Mouse (Mus musculus) embryonic facial prominence, embryonic 15.5 days (tissue): ENCODE results near the gene Efcab10. TPM values are rescaled to one million over a fixed set of nuclear protein-coding genes. Genes with fewer than 3 reads are reported as not detected.
A peak's percentile ranks its signal among the peaks of the same experiment; 100 is the strongest.

Experiments
- ATAC-seq: fragments of 200-750 bp; cut with Nextera tagmentation; 2 replicates; pipeline ENCODE4 v1.8.0; 2017; ENCODE audit warnings: low read depth, moderate TSS enrichment; ENCODE audit not compliant: insufficient number of reproducible peaks, low FRiP score, low TSS enrichment
- H3K27ac ChIP-seq: fragments of 300-500 bp; sonication (generic); replicated peaks from 2 replicates; pipeline ENCODE4 v1.5.1; 2015; ENCODE audit warnings: mild to moderate bottlenecking, inconsistent platforms
- H3K27me3 ChIP-seq: fragments of 300-500 bp; sonication (generic); 2 replicates; pipeline ENCODE4 v1.6.1; 2015; ENCODE audit warnings: inconsistent platforms
- H3K36me3 ChIP-seq: fragments of 300-500 bp; sonication (generic); 2 replicates; pipeline ENCODE4 v1.6.1; 2015; ENCODE audit warnings: mild to moderate bottlenecking, inconsistent platforms
- H3K4me1 ChIP-seq: fragments of 300-500 bp; sonication (generic); 2 replicates; pipeline ENCODE4 v1.6.1; 2015; ENCODE audit warnings: inconsistent platforms
- H3K4me2 ChIP-seq: fragments of 300-500 bp; sonication (generic); replicated peaks from 2 replicates; pipeline ENCODE4 v1.6.1; 2015; ENCODE audit warnings: mild to moderate bottlenecking, inconsistent platforms
- H3K4me3 ChIP-seq: fragments of 300-500 bp; sonication (generic); replicated peaks from 2 replicates; pipeline ENCODE4 v1.5.1; 2015; ENCODE audit warnings: mild to moderate bottlenecking, inconsistent platforms
- H3K9ac ChIP-seq: fragments of 300-500 bp; sonication (generic); 2 replicates; pipeline ENCODE4 v1.6.1; 2015; ENCODE audit warnings: inconsistent platforms
- H3K9me3 ChIP-seq: fragments of 300-500 bp; sonication (generic); replicated peaks from 2 replicates; pipeline ENCODE4 v1.6.1; 2016; ENCODE audit warnings: inconsistent platforms
- WGBS: fragments of 180-500 bp; shearing (Covaris S2); methylation state at CpG from one replicate; pipeline ENCODE4 v1.1.7; 2015; 5-methylcytosine and 5-hydroxymethylcytosine counted together
- polyA plus RNA-seq: library from polyadenylated mRNA; unstranded; fragments of >200 nt; fragmentation: Nextera tagmentation; extraction: Ambion mirVana; gene quantifications from 2 replicates; pipeline ENCODE4 v1.2.1, GENCODE M21; 2015

Gene Efcab10
- polyA plus RNA-seq, 1 experiment from 2014 or later = 12.2 TPM

- peak; percentile 92 for ATAC-seq
- Histone ChIP-seq H3K9ac (peak within 1 kb of the TSS; percentile 87), H3K27me3 (no peaks in the 10 kb centered on the region; the same call in 1 of the 2 replicates), H3K9me3 (no peaks in the 10 kb centered on the region), H3K4me3 (peak within 1 kb of the TSS; percentile 99), H3K4me2 (peak within 1 kb of the TSS; percentile 56), H3K36me3 (no peaks in the 10 kb centered on the region), H3K27ac (peak within 1 kb of the TSS; percentile 71), H3K4me1 (peaks cover 6% of the 10 kb centered on the region; the same call in 1 of the 2 replicates)
- under 1% methylated on average over 66 of the region's 66 CpGs for WGBS
These were observed 34.9 kb downstream of the Efcab10 start, which contains the start of gene Twistnb for GRCm38 (mm10) chr12:33429387-33430160. Twistnb (plus strand) TSS chr12:33429635.

DNA sequence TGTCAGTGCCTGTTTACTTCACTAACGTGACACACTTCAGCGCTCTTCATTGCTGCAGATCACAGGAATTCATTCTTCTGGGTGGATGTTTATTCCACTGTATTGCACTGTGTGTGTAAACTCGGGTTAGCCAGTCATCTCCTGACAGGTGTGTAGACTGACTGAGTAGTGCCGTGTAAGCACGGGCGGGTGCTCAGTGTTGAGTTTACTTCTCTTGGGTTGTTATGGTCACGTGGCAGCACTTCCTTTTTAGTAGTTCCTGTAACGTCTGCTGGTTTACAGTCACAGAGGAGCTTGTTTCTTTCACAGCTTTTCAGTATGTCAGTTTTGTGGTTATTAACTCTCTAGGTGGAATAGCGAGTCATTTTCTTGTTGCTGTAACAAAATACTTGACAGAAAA lies 39.2 kb downstream of the Efcab10 start:
- no peak overlapping the region for H3K4me3 ChIP-seq
- 82% methylated on average over 9 of the region's 9 CpGs for WGBS
- ATAC-seq = no peak
- H3K36me3 ChIP-seq = peaks cover 8% of the 10 kb centered on the region; the same call in 1 of the 2 replicates
- H3K9ac ChIP-seq = no peak overlapping the region
- peaks cover 6% of the 10 kb centered on the region; the same call in 1 of the 2 replicates for H3K4me1 ChIP-seq
- H3K4me2 ChIP-seq = no peak overlapping the region
- H3K27me3 ChIP-seq = no peaks in the 10 kb centered on the region
- no peaks in the 10 kb centered on the region for H3K9me3 ChIP-seq
- no peak overlapping the region for H3K27ac ChIP-seq

GRCm38 (mm10) chr12:33434758-33435157 lies 40.1 kb downstream of the Efcab10 start:
- Histone ChIP-seq H3K27ac (no peak overlapping the region), H3K4me1 (peaks cover 6% of the 10 kb centered on the region; the same call in 1 of the 2 replicates), H3K9me3 (no peaks in the 10 kb centered on the region), H3K9ac (no peak overlapping the region), H3K4me2 (no peak overlapping the region), H3K4me3 (no peak overlapping the region), H3K27me3 (no peaks in the 10 kb centered on the region), H3K36me3 (peaks cover 11% of the 10 kb centered on the region; the same call in 1 of the 2 replicates)
- ATAC-seq = no peak
- WGBS = 94% methylated on average over 4 of the region's 4 CpGs

Other genes starting within 250 kb of the Efcab10 start
- gene Atxn7l1, start 247.2 kb upstream of the Efcab10 start, polyA plus RNA-seq = 12.7 and 14.9 TPM in 2 replicates
- 47.0 and 50.6 TPM in 2 replicates for gene Twistnb, start 34.8 kb downstream of the Efcab10 start, polyA plus RNA-seq